Mouse (Mus musculus) hindbrain, embryonic 15.5 days (tissue): ENCODE data around the gene Map2k7. TPM values are rescaled to one million over a fixed set of nuclear protein-coding genes. Genes with fewer than 3 reads are reported as not detected.
A peak's percentile ranks its signal among the peaks of the same experiment; 100 is the strongest.

Experiments used
- ATAC-seq: fragments of 200-750 bp; cut with Nextera tagmentation; 2 replicates; pipeline ENCODE4 v1.8.0; 2017; ENCODE audit warnings: low read depth, moderate number of reproducible peaks, moderate TSS enrichment; ENCODE audit not compliant: low FRiP score
- H3K27ac ChIP-seq: fragments of 300-500 bp; sonication (generic); replicated peaks from 2 replicates; pipeline ENCODE4 v1.5.1; 2015; ENCODE audit warnings: mild to moderate bottlenecking, inconsistent platforms
- H3K27me3 ChIP-seq: fragments of 300-500 bp; sonication (generic); 2 replicates; pipeline ENCODE4 v1.6.1; 2015; ENCODE audit warnings: control low read depth, inconsistent platforms
- H3K36me3 ChIP-seq: fragments of 300-500 bp; sonication (generic); 2 replicates; pipeline ENCODE4 v1.6.1; 2015; ENCODE audit warnings: control low read depth, inconsistent platforms
- H3K4me1 ChIP-seq: fragments of 300-500 bp; sonication (generic); replicated peaks from 2 replicates; pipeline ENCODE4 v1.6.1; 2015; ENCODE audit warnings: control low read depth, inconsistent platforms
- H3K4me2 ChIP-seq: fragments of 300-500 bp; sonication (generic); 2 replicates; pipeline ENCODE4 v1.6.1; 2015; ENCODE audit warnings: moderate library complexity, mild to moderate bottlenecking, inconsistent platforms
- H3K4me3 ChIP-seq: fragments of 300-500 bp; sonication (generic); 2 replicates; pipeline ENCODE4 v1.5.1; 2015; ENCODE audit warnings: mild to moderate bottlenecking, inconsistent platforms
- H3K9ac ChIP-seq: fragments of 300-500 bp; sonication (generic); 2 replicates; pipeline ENCODE4 v1.6.1; 2015; ENCODE audit warnings: inconsistent platforms
- H3K9me3 ChIP-seq: fragments of 300-500 bp; sonication (generic); 2 replicates; pipeline ENCODE4 v1.6.1; 2016; ENCODE audit warnings: control low read depth, inconsistent platforms
- WGBS: fragments of 180-500 bp; shearing (Covaris S2); methylation state at CpG from one replicate; pipeline ENCODE4 v1.1.7; 2015; 5-methylcytosine and 5-hydroxymethylcytosine counted together
- polyA plus RNA-seq: library from polyadenylated mRNA; unstranded; fragments of >200 nt; fragmentation: Nextera tagmentation; extraction: Ambion mirVana; gene quantifications from 2 replicates; pipeline ENCODE4 v1.2.1, GENCODE M21; 2015

Gene Map2k7
- polyA plus RNA-seq, result 28.0 and 29.4 TPM in 2 replicates

DNA sequence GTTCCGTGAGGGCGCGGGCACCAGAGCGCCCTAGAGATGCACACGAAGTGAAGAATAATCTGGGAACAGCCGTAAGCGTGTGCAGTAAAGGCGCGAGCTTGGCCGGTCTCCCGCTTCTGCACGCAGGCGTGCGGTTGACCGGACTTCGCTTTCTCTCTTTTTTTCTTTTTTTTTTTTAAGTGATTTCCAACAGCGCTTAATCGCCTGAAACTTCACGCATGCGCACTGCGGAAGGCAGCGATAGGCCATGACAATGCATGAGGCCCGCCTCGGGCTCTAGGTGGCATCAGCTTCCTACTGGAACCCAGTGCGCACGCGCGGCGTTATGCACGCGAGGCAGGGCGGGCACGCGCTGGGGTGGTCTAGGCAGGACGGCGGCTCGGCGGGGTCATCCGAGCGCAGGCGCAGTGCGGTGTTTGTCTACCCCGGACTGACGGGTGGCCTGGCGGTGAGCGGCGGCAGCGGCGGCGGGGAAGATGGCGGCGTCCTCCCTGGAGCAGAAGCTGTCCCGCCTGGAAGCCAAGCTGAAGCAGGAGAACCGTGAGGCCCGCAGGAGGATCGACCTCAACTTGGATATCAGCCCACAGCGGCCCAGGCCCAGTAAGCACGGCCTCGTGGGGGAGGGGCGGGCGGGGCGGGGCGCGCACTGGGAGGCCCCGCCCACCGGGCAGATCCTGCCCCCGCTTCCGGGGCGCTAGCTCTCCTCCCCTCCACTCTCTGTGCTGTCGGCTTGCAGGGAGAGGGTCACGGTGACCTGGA lies at the start of gene Map2k7, which contains the start of gene Gm49320:
Gene Map2k7, plus strand, starts transcription at position 307 of the 759 bp plus-strand sequence.
Gene Gm49320, plus strand, starts transcription at position 432 of the 759 bp plus-strand sequence.
- peak within 1 kb of the TSS; percentile 69 for H3K4me2 ChIP-seq
- H3K4me3 ChIP-seq, result peak within 1 kb of the TSS; percentile 51
- H3K9me3 ChIP-seq, result no peaks in the 10 kb centered on the region
- H3K36me3 ChIP-seq, result peaks cover 17% of the 10 kb centered on the region
- WGBS, result 0% methylated on average over 69 of the region's 71 CpGs
- no peaks in the 10 kb centered on the region for H3K27me3 ChIP-seq
- peak within 1 kb of the TSS; percentile 94 for H3K27ac ChIP-seq
- ATAC-seq, result peak; percentile 96
- peak within 1 kb of the TSS; percentile 55 for H3K9ac ChIP-seq
- peaks cover 37% of the 10 kb centered on the region for H3K4me1 ChIP-seq

DNA sequence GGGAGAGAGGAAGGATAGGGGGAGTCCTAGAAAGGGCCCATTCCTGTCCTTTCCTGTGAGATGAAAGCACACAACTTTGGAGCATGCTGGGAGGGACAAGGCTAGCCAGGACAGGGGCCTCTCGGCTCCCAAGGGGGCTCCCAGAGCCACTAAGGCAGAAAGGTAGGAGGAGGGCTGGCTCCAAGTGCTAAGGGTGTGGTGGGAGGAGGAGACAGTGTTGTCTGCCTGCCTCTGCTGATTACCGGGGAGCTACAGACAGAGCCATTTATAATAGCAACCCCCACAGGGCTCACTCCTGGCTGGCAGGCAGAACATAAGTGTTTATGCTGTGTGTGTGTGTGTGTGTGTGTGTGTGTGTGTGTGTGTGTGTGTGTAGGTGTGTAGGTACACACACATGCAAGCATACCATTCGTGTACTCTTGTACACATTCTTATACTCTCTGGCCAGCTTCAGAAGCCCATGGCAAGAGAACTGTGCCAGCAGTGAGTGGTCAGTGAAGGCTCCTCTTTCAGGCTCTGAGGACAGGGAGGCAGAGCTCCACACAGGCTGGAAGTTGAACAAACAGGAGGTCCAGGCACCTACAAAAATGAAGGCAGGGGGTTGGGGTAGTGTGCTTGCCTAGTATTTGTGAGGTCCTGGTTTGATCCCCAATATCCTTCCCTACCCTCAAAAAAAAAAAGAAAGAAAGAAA lies 49.4 kb upstream of the Map2k7 start:
- no peak for ATAC-seq
- Histone ChIP-seq H3K9ac (no peak overlapping the region), H3K36me3 (peaks cover 59% of the 10 kb centered on the region), H3K9me3 (no peaks in the 10 kb centered on the region), H3K4me2 (no peak overlapping the region), H3K27ac (no peak overlapping the region), H3K27me3 (no peaks in the 10 kb centered on the region), H3K4me1 (peaks cover 12% of the 10 kb centered on the region), H3K4me3 (no peak overlapping the region)
- WGBS, result 46% methylated on average over 3 of the region's 3 CpGs

DNA sequence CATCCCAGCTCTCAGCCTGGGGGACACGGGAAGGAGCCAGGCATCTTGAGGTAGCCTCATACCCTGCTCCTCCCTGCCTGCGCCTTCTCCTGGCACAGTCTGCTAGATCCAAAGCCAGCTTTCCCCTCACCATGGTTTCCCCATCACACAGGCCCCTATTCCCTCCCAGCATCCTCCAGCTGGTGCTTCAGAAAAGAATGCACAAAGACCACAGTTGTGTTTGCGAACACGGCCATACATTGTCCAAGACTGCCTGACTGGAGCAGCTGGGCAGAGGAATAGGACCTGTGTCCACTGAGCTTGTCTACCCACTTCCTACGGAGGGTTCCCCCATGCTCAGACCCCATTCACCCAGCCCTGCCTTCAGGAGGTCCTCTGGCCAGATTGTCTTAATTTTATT lies 46.2 kb upstream of the Map2k7 start:
- Histone ChIP-seq H3K9ac (no peak overlapping the region), H3K4me1 (peaks cover 12% of the 10 kb centered on the region), H3K36me3 (peaks cover 45% of the 10 kb centered on the region), H3K9me3 (no peaks in the 10 kb centered on the region), H3K27me3 (no peaks in the 10 kb centered on the region), H3K4me2 (no peak overlapping the region), H3K27ac (peak overlapping the region; percentile 76), H3K4me3 (no peak overlapping the region)
- ATAC-seq, result peak; percentile 47
- 31% methylated on average over 5 of the region's 5 CpGs for WGBS

DNA sequence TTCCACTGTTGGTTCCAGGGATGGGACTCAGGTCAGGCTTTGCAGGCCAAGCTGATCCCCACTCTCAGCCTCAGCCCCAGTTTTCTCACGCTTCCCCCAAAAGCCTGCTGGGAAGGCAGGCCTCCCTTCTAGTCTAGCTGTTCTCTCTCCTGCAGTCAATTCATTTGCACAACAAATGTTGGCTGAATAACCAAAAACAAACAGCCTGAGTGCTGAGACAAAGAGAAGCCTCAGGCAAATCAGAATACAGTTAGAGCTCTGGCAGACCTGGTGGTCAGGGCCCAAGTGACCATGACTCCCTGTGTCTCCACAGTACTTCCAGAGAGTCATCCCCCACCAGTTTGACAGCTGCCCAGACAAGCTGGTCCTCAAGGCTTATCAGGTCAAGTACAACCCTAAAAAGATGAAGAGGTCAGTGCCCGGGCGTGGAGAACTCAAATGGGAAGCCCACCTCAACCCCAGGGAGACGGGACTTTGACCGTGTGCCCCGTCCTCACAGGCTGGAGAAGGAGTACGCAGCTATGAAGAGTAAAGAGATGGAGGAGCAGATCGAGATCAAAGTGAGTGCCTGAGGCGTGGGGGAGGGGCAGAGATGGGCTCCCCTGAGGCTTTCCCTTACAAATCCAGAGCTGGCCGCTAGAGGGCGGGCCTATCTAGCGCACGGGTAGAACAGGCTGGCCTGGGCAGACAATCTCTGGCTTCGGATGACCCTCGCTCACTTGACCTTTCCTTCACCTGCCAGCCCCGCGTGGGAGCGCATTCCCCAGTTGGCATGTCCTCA lies 45.5 kb upstream of the Map2k7 start:
- ATAC-seq, result peak; percentile 79
- Histone ChIP-seq H3K4me1 (peaks cover 12% of the 10 kb centered on the region), H3K27ac (peak overlapping the region; percentile 76), H3K9ac (no peak overlapping the region), H3K4me2 (no peak overlapping the region; the same call in 1 of the 2 replicates), H3K9me3 (no peaks in the 10 kb centered on the region), H3K4me3 (no peak overlapping the region), H3K27me3 (no peaks in the 10 kb centered on the region), H3K36me3 (peaks cover 45% of the 10 kb centered on the region)
- WGBS, result 4% methylated on average over 18 of the region's 18 CpGs

DNA sequence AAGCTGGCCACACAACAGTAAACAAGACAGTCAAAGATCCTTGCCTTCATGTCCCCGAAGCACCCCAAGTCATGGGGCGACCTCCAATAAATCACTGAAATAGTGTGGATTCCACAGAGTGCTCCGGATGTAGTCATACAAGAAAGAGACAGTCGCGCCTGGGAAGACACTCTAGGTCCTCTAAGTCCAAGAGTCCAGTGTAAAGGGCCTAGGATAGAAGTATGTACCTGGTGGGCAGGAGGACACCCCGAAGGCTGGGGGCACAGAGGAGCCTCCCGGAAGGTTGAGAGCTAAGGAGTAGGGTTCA lies 45.0 kb upstream of the Map2k7 start:
- H3K4me3 ChIP-seq, result no peak overlapping the region
- no peak overlapping the region; the same call in 1 of the 2 replicates for H3K4me2 ChIP-seq
- peaks cover 12% of the 10 kb centered on the region for H3K4me1 ChIP-seq
- no peaks in the 10 kb centered on the region for H3K27me3 ChIP-seq
- no peak overlapping the region for H3K9ac ChIP-seq
- ATAC-seq, result no peak; the same call in 1 of the 2 replicates
- H3K9me3 ChIP-seq, result no peaks in the 10 kb centered on the region
- H3K36me3 ChIP-seq, result peaks cover 41% of the 10 kb centered on the region
- 52% methylated on average over 7 of the region's 7 CpGs for WGBS
- H3K27ac ChIP-seq, result peak overlapping the region; percentile 76

DNA sequence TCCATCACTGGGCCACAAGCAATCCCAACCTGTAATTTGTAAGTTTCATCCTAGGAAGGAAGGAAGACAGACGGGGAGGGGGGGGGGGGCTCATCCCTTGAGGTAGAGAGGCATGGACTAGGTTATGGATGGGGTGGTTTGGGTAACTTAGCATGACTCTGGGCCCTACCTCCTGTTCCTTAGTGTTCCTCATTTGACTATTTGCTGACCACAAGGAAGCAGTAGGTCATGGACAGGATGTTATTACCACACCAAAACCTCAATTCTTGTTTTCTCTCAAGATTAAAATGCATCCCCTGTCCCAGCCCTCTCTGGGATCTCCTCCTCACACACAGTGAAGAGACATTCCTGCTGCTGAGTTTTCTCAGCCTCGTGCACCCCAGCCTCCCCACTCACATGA lies 37.2 kb upstream of the Map2k7 start:
- 71% methylated on average over 1 of the region's 2 CpGs for WGBS
- Histone ChIP-seq H3K27ac (no peak overlapping the region), H3K36me3 (peaks cover 70% of the 10 kb centered on the region), H3K4me1 (peaks cover 5% of the 10 kb centered on the region), H3K27me3 (peaks cover 3% of the 10 kb centered on the region), H3K4me2 (no peak overlapping the region), H3K9me3 (no peaks in the 10 kb centered on the region), H3K9ac (no peak overlapping the region), H3K4me3 (no peak overlapping the region)
- no peak for ATAC-seq

DNA sequence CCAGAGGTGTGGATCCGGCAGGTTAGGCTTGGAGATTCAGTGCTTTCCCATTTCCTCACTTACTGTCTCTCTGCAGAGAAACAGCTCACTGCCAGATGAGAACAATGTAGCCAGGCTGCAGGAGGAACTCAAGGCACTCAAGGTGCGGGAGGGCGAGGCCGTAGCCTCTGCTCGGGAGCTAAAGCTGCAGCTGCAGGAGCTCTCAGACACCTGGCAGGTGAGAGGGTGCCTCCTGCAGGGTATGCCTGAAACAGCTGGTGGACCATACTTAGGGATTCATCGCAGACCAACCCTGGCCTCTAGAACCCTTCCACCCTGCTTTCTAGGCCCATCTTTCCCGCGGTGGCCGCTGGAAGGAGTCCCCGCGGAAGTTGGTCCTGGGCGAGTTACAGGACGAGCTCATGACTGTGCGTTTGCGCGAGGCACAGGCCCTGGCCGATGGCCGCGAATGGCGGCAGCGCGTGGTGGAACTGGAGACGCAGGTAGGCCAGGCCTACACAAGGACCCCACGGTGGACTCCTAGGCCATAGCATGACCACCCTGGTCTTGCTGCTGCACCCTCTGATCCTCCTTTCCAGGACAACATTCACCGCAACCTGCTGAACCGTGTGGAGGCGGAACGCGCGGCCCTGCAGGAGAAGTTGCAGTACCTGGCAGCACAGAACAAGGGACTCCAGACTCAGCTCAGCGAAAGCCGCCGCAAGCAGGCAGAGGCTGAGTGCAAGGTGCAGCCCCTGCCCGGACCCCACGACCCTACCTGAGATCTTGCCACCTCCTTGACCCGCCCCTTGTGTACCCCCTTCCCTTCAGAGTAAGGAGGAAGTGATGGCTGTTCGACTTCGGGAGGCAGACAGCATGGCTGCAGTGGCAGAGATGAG lies 33.1 kb upstream of the Map2k7 start:
- WGBS, result 26% methylated on average over 38 of the region's 38 CpGs
- 0 out of 2 replicates have a peak, but pooled peaks have one; percentile 0 for ATAC-seq
- no peak overlapping the region for H3K4me3 ChIP-seq

DNA sequence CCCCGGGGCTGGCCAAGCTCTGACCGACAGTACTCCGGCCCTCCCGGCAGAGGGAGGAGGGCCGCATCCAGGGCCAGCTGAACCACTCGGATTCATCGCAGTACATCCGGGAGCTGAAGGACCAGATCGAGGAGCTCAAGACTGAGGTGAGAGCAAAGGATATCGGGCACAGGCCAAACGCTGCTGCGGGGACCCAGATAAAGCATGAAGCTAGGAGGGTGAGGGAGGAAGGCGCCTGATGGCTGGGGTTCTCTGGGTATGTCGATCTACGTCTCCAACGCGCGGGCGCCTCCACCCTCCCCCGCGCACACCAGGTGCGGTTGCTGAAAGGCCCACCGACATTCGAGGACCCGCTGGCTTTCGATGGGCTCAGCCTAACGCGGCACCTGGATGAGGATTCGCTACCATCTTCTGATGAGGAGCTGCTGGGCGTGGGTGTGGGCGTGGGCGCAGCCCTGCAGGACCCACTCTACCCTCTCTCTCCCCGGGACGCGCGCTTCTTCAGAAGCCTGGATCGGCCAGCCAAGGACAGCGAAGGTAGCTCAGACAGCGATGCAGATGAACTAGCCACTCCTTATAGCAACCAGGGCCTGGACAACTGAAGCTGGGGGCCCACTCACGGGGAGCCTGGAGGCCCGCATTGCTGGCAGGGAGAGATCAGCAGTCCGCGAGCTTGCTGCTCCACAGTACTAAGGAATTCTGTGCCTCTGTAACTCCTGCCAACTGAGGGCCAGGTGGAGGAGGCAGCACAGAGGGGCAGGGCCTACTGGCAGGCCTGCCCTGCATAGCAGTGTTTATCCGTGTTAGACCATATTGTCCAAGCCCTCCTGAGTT lies 32.1 kb upstream of the Map2k7 start:
- Histone ChIP-seq H3K9me3 (no peaks in the 10 kb centered on the region), H3K36me3 (peaks cover 53% of the 10 kb centered on the region), H3K9ac (no peak overlapping the region), H3K4me3 (no peak overlapping the region), H3K27me3 (peaks cover 3% of the 10 kb centered on the region), H3K4me2 (0 out of 2 replicates have a peak overlapping the region, but pooled peaks have one; percentile 5), H3K27ac (no peak overlapping the region), H3K4me1 (peaks cover 28% of the 10 kb centered on the region)
- ATAC-seq, result 0 out of 2 replicates have a peak, but pooled peaks have one; percentile 1
- 16% methylated on average over 43 of the region's 44 CpGs for WGBS

More for the DNA sequence above, 33.1 kb upstream of the Map2k7 start:
- Histone ChIP-seq H3K27me3 (peaks cover 3% of the 10 kb centered on the region), H3K4me2 (no peak overlapping the region), H3K4me1 (peaks cover 23% of the 10 kb centered on the region), H3K36me3 (peaks cover 53% of the 10 kb centered on the region), H3K27ac (no peak overlapping the region), H3K9ac (no peak overlapping the region), H3K9me3 (no peaks in the 10 kb centered on the region)

DNA sequence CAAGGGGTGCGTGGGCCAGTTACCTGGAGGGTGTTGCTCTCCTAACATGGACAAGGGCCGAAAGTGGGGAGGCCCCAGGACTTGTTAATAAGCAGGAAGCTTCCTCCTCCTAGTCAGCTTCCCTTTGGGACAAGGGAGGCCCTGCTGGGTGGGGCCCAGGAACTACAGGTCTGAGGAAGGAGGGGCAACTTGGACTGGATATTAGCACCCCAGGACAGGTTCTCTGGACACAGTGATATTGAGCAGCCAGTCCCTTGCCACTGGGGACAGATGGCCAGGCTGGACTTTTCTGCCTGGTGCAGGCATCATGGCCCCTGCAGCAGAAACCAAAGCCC lies 31.6 kb upstream of the Map2k7 start:
- ATAC-seq, result no peak
- peaks cover 53% of the 10 kb centered on the region for H3K36me3 ChIP-seq
- H3K9ac ChIP-seq, result no peak overlapping the region

DNA sequence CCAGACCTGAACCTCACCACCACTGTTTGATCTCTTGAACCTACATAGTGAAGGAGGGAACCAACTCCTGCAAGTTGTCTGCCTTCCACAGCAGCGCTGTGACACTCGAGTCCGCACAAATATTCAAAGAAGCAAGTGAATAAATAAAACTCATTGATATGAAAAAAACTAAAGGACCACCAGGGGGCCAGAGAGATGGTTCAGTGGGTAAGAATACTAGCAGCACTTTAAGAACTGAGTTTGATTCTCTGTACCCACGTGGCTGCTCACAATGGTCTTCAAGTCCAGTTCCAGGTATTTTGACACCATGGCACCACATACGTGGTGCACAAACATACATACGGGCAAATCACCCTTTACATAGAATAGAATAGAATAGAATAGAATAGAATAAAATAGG lies 27.4 kb upstream of the Map2k7 start:
- Histone ChIP-seq H3K9ac (no peak overlapping the region), H3K27ac (0 out of 2 replicates have a peak overlapping the region, but pooled peaks have one; percentile 22), H3K4me3 (no peak overlapping the region), H3K4me1 (peaks cover 62% of the 10 kb centered on the region), H3K4me2 (no peak overlapping the region), H3K27me3 (no peaks in the 10 kb centered on the region), H3K9me3 (no peaks in the 10 kb centered on the region), H3K36me3 (peaks cover 30% of the 10 kb centered on the region)
- WGBS, result 72% methylated on average over 6 of the region's 6 CpGs
- no peak for ATAC-seq

More for the DNA sequence above, 31.6 kb upstream of the Map2k7 start:
- no peak overlapping the region for H3K27ac ChIP-seq
- H3K9me3 ChIP-seq, result no peaks in the 10 kb centered on the region
- peaks cover 28% of the 10 kb centered on the region for H3K4me1 ChIP-seq
- peaks cover 3% of the 10 kb centered on the region for H3K27me3 ChIP-seq
- WGBS, result 61% methylated on average over 2 of the region's 2 CpGs
- H3K4me3 ChIP-seq, result no peak overlapping the region
- no peak overlapping the region for H3K4me2 ChIP-seq
